Mouse (Mus musculus): ENCODE measurements around the gene Prkcd. TPM values are rescaled to one million over a fixed set of nuclear protein-coding genes. Genes with fewer than 3 reads are reported as not detected.

Prkcd gene
- polyA plus RNA-seq (2012; rRNA removed) = 80.6 and 96.2 TPM in 2 replicates

- no peak for TF ChIP-seq POLR2A (IDR thresholded peaks at IDR 0.05; ENCODE audit: low read depth, low read length)
- no peak for TF ChIP-seq CTCF (conservative IDR thresholded peaks at IDR 0.05; ENCODE audit: insufficient read depth, insufficient read length, low read depth, low read length)
- no peaks in the 10 kb centered on the region for H3K36me3 ChIP-seq (ENCODE audit: control insufficient read depth, insufficient read depth, low read length)
- DNase-seq = peak; percentile 91
- peak within 1 kb of the TSS; percentile 81 for H3K27ac ChIP-seq (ENCODE audit: insufficient read depth, low read depth, low read length)
- WGBS = 1% methylated on average over 67 of the region's 71 CpGs
- H3K27me3 ChIP-seq (replicated peaks; ENCODE audit: control insufficient read depth, insufficient read depth, low read length) = no peaks in the 10 kb centered on the region
- H3K4me1 ChIP-seq (ENCODE audit: control insufficient read depth, insufficient read depth, low read length) = peaks cover 34% of the 10 kb centered on the region
- peak within 1 kb of the TSS; percentile 88 for H3K4me3 ChIP-seq (ENCODE audit: insufficient read depth, low read depth, low read length)
Measured at GRCm38 (mm10) chr14:30625856-30626726, at the start of gene Prkcd. Prkcd (minus strand) TSS chr14:30626210.

- Histone ChIP-seq H3K4me3 (ENCODE audit: insufficient read depth, low read depth, low read length) (no peak overlapping the region), H3K27ac (ENCODE audit: insufficient read depth, low read depth, low read length) (no peak overlapping the region), H3K36me3 (ENCODE audit: control insufficient read depth, insufficient read depth, low read length) (no peaks in the 10 kb centered on the region; the same call in none of the 2 replicates), H3K4me1 (ENCODE audit: control insufficient read depth, insufficient read depth, low read length) (no peaks in the 10 kb centered on the region), H3K27me3 (replicated peaks; ENCODE audit: control insufficient read depth, insufficient read depth, low read length) (no peaks in the 10 kb centered on the region)
- no peak for DNase-seq
- 79% methylated on average over 6 of the region's 6 CpGs for WGBS
- TF ChIP-seq CTCF (conservative IDR thresholded peaks at IDR 0.05; ENCODE audit: insufficient read depth, insufficient read length, low read depth, low read length) (no peak), POLR2A (IDR thresholded peaks at IDR 0.05; ENCODE audit: low read depth, low read length) (no peak)
Measured at GRCm38 (mm10) chr14:30674947-30675346, 48.9 kb upstream of the Prkcd start.

- Histone ChIP-seq H3K4me1 (ENCODE audit: control insufficient read depth, insufficient read depth, low read length) (no peaks in the 10 kb centered on the region), H3K36me3 (ENCODE audit: control insufficient read depth, insufficient read depth, low read length) (peaks cover 1% of the 10 kb centered on the region), H3K27ac (ENCODE audit: insufficient read depth, low read depth, low read length) (no peak overlapping the region), H3K27me3 (replicated peaks; ENCODE audit: control insufficient read depth, insufficient read depth, low read length) (no peaks in the 10 kb centered on the region), H3K4me3 (ENCODE audit: insufficient read depth, low read depth, low read length) (no peak overlapping the region)
- 7% methylated on average over 3 of the region's 3 CpGs for WGBS
- DNase-seq = peak; percentile 89
- TF ChIP-seq CTCF (conservative IDR thresholded peaks at IDR 0.05; ENCODE audit: insufficient read depth, insufficient read length, low read depth, low read length) = peak; percentile 95
- no peak for TF ChIP-seq POLR2A (IDR thresholded peaks at IDR 0.05; ENCODE audit: low read depth, low read length)
Measured at GRCm38 (mm10) chr14:30671986-30672312, 45.9 kb upstream of the Prkcd start.

- Histone ChIP-seq H3K4me3 (ENCODE audit: insufficient read depth, low read depth, low read length) (no peak overlapping the region), H3K36me3 (ENCODE audit: control insufficient read depth, insufficient read depth, low read length) (peaks cover 3% of the 10 kb centered on the region), H3K27me3 (replicated peaks; ENCODE audit: control insufficient read depth, insufficient read depth, low read length) (no peaks in the 10 kb centered on the region), H3K4me1 (ENCODE audit: control insufficient read depth, insufficient read depth, low read length) (no peaks in the 10 kb centered on the region), H3K27ac (ENCODE audit: insufficient read depth, low read depth, low read length) (no peak overlapping the region)
- TF ChIP-seq POLR2A (IDR thresholded peaks at IDR 0.05; ENCODE audit: low read depth, low read length) (no peak), CTCF (conservative IDR thresholded peaks at IDR 0.05; ENCODE audit: insufficient read depth, insufficient read length, low read depth, low read length) (no peak)
- no peak for DNase-seq
- WGBS = 67% methylated on average over 15 of the region's 15 CpGs
Measured at GRCm38 (mm10) chr14:30671095-30671985, 45.3 kb upstream of the Prkcd start.

- Histone ChIP-seq H3K4me1 (ENCODE audit: control insufficient read depth, insufficient read depth, low read length) (no peaks in the 10 kb centered on the region; the same call in 1 of the 2 replicates), H3K4me3 (ENCODE audit: insufficient read depth, low read depth, low read length) (no peak overlapping the region), H3K36me3 (ENCODE audit: control insufficient read depth, insufficient read depth, low read length) (peaks cover 3% of the 10 kb centered on the region; the same call in 1 of the 2 replicates), H3K27ac (ENCODE audit: insufficient read depth, low read depth, low read length) (no peak overlapping the region), H3K27me3 (replicated peaks; ENCODE audit: control insufficient read depth, insufficient read depth, low read length) (no peaks in the 10 kb centered on the region)
- TF ChIP-seq CTCF (conservative IDR thresholded peaks at IDR 0.05; ENCODE audit: insufficient read depth, insufficient read length, low read depth, low read length) = no peak
- no peak for DNase-seq
- WGBS = 95% methylated on average over 6 of the region's 6 CpGs
Measured at GRCm38 (mm10) chr14:30670161-30670560, 44.2 kb upstream of the Prkcd start.

- Histone ChIP-seq H3K4me3 (ENCODE audit: insufficient read depth, low read depth, low read length) (no peak overlapping the region), H3K36me3 (ENCODE audit: control insufficient read depth, insufficient read depth, low read length) (peaks cover 3% of the 10 kb centered on the region; the same call in 1 of the 2 replicates), H3K4me1 (ENCODE audit: control insufficient read depth, insufficient read depth, low read length) (no peaks in the 10 kb centered on the region; the same call in 1 of the 2 replicates), H3K27me3 (replicated peaks; ENCODE audit: control insufficient read depth, insufficient read depth, low read length) (no peaks in the 10 kb centered on the region), H3K27ac (ENCODE audit: insufficient read depth, low read depth, low read length) (0 out of 2 replicates have a peak overlapping the region, but pooled peaks have one; percentile 8)
- 71% methylated on average over 4 of the region's 4 CpGs for WGBS
- DNase-seq = no peak
- no peak for TF ChIP-seq POLR2A (IDR thresholded peaks at IDR 0.05; ENCODE audit: low read depth, low read length)
- TF ChIP-seq CTCF (conservative IDR thresholded peaks at IDR 0.05; ENCODE audit: insufficient read depth, insufficient read length, low read depth, low read length) = no peak
Measured at GRCm38 (mm10) chr14:30666604-30667003, 40.6 kb upstream of the Prkcd start.

All from kidney, adult 2 months (tissue).